Mouse (Mus musculus) left cerebral cortex, adult 6 months (tissue): ENCODE results near the gene Gm10999. TPM values are rescaled to one million over a fixed set of nuclear protein-coding genes. Genes with fewer than 3 reads are reported as not detected.

Source experiments
- long read RNA-seq, 2 experiments: library from polyadenylated mRNA; unstranded; transcript quantifications; one replicate each; pipeline ENCODE4 v2.0.0; 2019 to 2020
- polyA plus RNA-seq: library from polyadenylated mRNA; unstranded; fragments of <200 nt; fragmentation: Nextera tagmentation; gene quantifications from 2 replicates; pipeline ENCODE4 v1.2.3, GENCODE M21; 2021

Gm10999 gene
- polyA plus RNA-seq: not detected in 2 replicates
- long read RNA-seq, experiment 1: 0 reads
- long read RNA-seq, experiment 2: 0 reads

DNA sequence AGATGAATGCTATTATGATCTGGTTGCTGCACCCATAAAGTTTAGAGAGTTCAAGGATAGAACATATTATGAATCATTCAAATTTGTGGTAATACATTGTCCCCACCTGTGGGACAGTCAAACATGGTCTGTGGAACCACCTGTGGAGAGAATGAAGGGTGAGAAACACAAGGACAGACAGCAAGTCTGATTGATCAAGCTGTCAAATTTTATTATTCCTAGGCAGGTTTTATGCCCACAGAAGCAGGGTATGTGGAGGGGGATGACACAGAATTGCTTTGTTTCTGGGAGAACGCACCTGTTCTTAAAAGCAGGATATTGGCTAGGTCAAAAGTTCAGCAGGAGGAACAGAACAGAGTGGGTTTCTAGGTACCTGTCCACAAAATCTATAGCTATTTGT is at the start of gene Gm10999:
Gm10999 (minus strand) TSS at position 101 of the 400 bp plus-strand sequence.

Other genes starting within 250 kb of the Gm10999 start
- gene Ccdc7a, start 66.1 kb downstream of the Gm10999 start, polyA plus RNA-seq: not detected in 2 replicates
- not detected in 2 replicates for gene Ccdc7b, start 64.5 kb downstream of the Gm10999 start, polyA plus RNA-seq
- 18.9 and 19.5 TPM in 2 replicates for gene 2610044O15Rik8, start 102.7 kb upstream of the Gm10999 start, polyA plus RNA-seq